Mouse (Mus musculus) cerebellum, postnatal 4 days (tissue): ENCODE measurements around the gene Hapln4.
A peak's percentile ranks its signal among the peaks of the same experiment; 100 is the strongest.
"Not testable (repeated sequence)": the region's sequence is repeated elsewhere in the genome, so short reads cannot be mapped to it uniquely, and the experiment has no call there.

Experiments
- DNase-seq, 2 experiments: peaks; one replicate each; pipeline ENCODE4 v3.0.0; 2022; ENCODE audit warnings: low spot score in 2 of 2, mixed read lengths in 1 of 2

Hapln4 gene

GRCm38 (mm10) chr8:70083285-70083684 lies at the start of gene Hapln4:
Gene Hapln4 (plus strand): TSS chr8:70083457.
- peak in 1 of 2 experiments; percentile 49 for DNase-seq

DNA sequence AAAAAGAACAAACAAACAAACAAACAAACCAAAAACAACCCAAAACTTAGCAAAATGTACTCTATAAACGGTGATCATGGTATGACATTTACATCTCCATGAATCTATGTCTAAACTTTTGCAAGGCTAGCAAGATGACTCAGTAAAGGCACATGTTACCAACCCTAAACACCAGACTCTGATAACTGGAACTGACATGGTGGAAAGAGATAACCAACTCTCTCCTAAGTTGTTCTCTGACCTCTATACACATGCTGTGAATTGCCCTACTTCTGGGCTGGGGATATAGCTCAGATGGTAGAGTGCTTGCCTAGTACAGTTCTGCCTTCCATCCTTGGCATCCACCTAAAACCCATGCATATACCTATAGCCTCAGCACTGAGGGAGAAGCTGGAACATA lies 45.3 kb upstream of the Hapln4 start:
- DNase-seq: no peak

- DNase-seq: no peak
Observed at GRCm38 (mm10) chr8:70041885-70042546, 41.2 kb upstream of the Hapln4 start.

DNA sequence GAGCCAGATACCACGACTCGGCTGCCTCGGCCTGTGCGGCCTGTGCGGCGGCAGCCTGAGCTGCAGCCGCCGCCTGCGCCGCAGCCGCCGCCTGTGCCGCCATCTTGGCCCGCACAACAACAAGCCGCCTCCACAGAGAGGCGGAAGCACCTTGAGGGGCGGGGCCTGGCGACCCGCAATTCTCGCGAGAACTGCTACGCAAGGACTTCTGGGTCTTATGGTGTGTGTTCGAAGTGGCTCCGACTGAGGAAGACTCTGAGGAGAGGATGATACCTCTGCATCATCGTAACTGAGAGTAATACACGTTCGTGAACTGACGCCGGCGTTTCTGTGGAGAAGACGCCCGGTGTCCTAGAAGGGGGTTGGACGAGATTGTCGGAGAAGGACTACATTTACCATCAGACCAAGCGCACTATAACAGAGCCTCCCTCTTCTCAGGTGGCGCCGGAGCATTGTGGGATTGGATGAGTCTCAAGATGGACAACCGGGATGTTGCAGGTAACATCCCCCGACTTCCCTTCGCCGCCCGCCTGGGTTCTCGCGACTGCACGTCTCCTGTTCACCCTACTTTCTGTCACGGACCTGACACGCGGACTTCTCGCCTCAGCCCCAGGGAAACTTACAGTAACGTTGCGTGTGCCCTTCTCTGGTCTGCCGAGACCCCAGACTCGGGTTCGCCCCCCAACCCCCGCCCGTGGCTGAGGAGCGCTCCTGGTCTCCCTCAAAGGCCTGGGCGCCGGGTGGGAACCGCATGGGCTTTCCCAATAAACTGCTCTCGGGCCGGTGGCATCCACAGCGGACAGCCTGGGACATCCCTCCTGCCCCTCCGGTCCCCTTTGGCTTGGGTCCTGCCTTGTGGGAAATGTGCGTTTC lies 40.4 kb upstream of the Hapln4 start, which contains the start of the genes Mau2 and Sugp1:
Gene Mau2, minus strand, starts transcription at position 152 of the 873 bp plus-strand sequence.
Gene Sugp1, plus strand, starts transcription at position 231 of the 873 bp plus-strand sequence.
- DNase-seq: peak; percentile 88 to 95

GRCm38 (mm10) chr8:70043996-70044395 lies 39.3 kb upstream of the Hapln4 start:
- no peak for DNase-seq

GRCm38 (mm10) chr8:70049662-70050061 lies 33.6 kb upstream of the Hapln4 start:
- no peak for DNase-seq

DNA sequence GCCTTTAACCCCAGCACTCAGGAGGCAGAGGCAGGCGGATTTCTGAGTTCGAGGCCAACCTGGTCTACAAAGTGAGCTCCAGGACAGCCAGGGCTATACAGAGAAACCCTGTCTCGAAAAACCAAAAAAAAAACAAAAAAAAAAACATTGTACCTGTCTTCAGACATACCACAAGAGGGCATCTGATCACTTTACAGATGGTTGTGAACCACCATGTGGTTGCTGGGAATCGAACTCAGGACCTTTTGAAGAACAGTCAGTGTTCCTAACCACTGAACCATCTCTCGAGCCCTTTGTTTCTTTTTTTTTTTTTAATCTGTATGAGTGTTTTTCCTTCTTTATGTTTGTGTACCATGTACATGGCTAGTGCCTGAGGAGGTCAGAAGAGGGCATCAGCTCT lies 32.8 kb upstream of the Hapln4 start:
- not testable (repeated sequence) for DNase-seq

DNA sequence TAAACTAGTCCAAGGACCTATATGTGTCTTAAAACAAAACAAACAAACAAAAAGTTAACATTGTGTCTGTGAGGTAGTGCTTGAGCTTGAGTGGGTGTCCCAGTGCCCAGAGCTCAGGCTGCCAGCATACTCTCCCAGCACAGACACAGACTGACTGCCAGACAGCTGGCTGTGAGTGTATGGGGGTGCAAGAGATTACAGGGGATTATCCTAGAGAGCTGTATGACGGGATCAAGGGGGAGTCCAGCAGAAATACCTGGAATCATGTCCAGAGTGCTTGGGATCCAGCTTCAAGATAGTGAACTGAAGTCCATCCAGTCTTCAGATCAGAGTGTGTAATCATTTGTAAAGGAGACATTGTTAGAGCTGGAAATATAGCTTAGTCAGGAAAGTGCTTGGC lies 25.5 kb upstream of the Hapln4 start:
- DNase-seq: no peak

- no peak for DNase-seq
Observed at GRCm38 (mm10) chr8:70071836-70072440, 11.3 kb upstream of the Hapln4 start.

DNA sequence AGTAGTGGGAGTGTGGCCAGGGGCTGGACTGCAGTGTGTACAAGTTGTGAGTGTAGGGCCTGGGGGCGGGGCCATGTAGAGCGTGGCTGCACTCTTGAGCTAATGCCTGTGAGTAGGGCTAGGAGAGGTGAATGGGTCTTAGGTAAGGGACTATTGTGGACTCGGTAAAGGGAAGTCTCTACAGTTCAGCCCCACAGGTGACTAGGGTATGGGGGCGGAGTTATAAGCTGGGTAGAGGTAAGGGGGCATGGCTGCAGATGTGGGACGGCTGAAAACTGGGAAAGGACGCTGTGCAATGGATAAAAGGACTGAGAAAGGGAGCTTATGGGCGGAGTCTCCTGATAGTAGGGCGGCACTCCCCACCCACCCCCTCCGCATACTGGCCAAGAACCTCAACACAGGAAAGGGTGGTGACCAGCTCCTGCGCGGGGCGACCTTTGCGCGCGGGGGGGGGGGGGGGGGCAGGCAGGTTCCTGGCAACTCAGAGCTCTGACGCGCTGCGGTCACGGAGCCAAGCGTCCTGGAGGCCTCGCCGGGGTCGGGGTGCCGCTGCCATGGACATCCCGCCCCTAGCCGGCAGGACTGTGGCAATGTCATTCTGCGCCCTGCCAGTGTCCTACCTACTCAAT lies 10.7 kb upstream of the Hapln4 start, which contains the start of gene Tm6sf2:
Gene Tm6sf2, plus strand, starts transcription at position 484 of the 629 bp plus-strand sequence.
- peak in 1 of 2 experiments; percentile 21 for DNase-seq

- no peak for DNase-seq
Observed at GRCm38 (mm10) chr8:70073120-70073519, 10.1 kb upstream of the Hapln4 start.

GRCm38 (mm10) chr8:70073682-70074081 lies 9.6 kb upstream of the Hapln4 start:
- DNase-seq: no peak

GRCm38 (mm10) chr8:70081976-70082375 lies 1.3 kb upstream of the Hapln4 start:
- no peak for DNase-seq

- DNase-seq: peak in 1 of 2 experiments; percentile 32
Observed at GRCm38 (mm10) chr8:70084191-70085065, 1.2 kb downstream of the Hapln4 start.

- DNase-seq: no peak
Observed at GRCm38 (mm10) chr8:70086151-70086550, 2.9 kb downstream of the Hapln4 start.

- no peak for DNase-seq
Observed at GRCm38 (mm10) chr8:70087237-70087636, 4.0 kb downstream of the Hapln4 start.

DNA sequence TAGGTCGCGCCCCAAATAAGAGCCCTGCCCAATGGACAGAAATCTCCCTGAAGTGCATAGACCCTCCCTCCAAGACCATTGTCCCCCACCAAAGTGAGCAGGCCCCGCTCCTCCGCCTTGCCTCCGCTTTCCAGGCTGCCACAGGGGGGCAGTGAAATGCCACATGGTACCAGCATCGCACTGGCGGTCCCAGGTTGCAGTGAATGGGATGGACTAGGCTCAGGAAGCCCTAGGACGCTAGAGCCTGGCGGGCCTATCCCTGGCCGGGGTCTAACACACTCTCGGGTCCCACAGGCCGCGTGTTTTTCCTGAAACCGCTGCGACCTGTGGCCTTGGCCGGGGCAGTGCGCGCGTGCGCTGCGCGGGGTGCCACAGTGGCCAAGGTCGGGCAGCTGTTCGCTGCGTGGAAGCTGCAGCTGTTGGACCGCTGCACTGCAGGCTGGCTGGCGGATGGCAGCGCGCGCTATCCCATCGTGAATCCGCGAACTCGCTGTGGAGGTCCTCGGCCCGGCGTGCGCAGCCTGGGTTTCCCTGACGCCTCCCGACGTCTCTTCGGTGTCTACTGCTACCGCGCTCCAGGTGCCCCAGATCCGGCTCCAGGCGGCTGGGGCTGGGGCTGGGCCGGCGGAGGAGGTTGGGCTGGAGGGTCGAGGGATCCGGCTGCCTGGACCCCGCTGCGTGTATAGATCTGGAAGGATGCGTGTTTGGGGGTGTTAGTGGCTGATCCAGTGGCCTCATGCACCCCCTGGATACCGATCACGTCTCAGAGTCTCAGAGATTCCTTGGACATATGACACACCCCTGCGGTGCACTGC lies 4.8 kb downstream of the Hapln4 start:
- peak in 1 of 2 experiments; percentile 51 for DNase-seq

DNA sequence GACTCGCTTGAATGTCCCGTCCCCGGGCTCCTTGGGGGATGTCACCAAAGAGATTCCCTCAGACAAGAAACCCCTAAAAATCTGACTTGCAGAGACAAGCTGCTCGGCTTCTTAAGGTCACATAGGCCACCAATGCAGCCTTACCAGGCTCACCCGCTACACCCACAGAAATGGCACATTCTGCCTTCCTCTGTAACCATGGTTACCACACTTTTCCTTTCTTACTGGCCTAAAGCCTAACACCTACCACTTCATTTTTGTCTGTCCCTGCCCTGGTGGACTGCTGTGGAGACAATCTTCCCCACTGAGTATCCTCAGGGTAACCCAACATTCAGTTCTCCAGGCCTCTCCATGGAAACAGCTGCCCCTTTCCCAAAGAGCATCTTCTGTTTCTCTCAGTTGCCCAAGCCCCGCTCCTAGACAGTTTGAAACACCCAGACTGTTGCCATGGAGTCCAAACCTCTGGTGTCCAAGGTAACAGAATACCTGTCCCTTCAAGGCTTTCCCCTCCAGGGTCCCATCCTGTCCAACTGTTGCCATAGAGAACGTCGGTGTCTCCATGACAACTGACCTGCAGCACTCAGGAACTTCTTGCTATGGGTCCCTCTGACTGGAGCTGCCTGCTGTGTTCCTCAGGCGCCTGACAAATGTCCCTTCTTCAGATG lies 6.2 kb downstream of the Hapln4 start:
- no peak for DNase-seq

GRCm38 (mm10) chr8:70092786-70093185 lies 9.5 kb downstream of the Hapln4 start:
- no peak for DNase-seq
